Mouse (Mus musculus) R1 (cell line): ENCODE results near the gene Dirc2.
A peak's percentile ranks its signal among the peaks of the same experiment; 100 is the strongest.

Experiments used
- DNase-seq: peaks from one replicate; pipeline ENCODE4 v3.0.0-alpha.2; 2018; ENCODE audit warnings: low read depth, low spot score

Dirc2 gene

GRCm38 (mm10) chr16:35686491-35686890 is 82.7 kb downstream of the Dirc2 start:
- no peak for DNase-seq

- no peak for DNase-seq
Measured at GRCm38 (mm10) chr16:35685027-35685426, 84.1 kb downstream of the Dirc2 start.

- peak; percentile 78 for DNase-seq
Measured at GRCm38 (mm10) chr16:35681327-35682108, 87.6 kb downstream of the Dirc2 start.

GRCm38 (mm10) chr16:35678476-35678875 is 90.7 kb downstream of the Dirc2 start:
- peak; percentile 89 for DNase-seq

GRCm38 (mm10) chr16:35677511-35678113 is 91.5 kb downstream of the Dirc2 start:
- DNase-seq: no peak

- no peak for DNase-seq
Measured at GRCm38 (mm10) chr16:35664847-35665246, 104.3 kb downstream of the Dirc2 start.

- no peak for DNase-seq
Measured at GRCm38 (mm10) chr16:35663831-35664414, 105.2 kb downstream of the Dirc2 start.

- DNase-seq: peak; percentile 28
Measured at GRCm38 (mm10) chr16:35660222-35660621, 108.9 kb downstream of the Dirc2 start.

GRCm38 (mm10) chr16:35653951-35654350 is 115.2 kb downstream of the Dirc2 start:
- no peak for DNase-seq

GRCm38 (mm10) chr16:35652706-35653105 is 116.5 kb downstream of the Dirc2 start:
- no peak for DNase-seq

- no peak for DNase-seq
Measured at GRCm38 (mm10) chr16:35652206-35652605, 117.0 kb downstream of the Dirc2 start.

- no peak for DNase-seq
Measured at GRCm38 (mm10) chr16:35648862-35649261, 120.3 kb downstream of the Dirc2 start.
